Mouse (Mus musculus) T-helper 17 cell (primary cell): ENCODE results near the gene Gm15262.
"Not testable (repeated sequence)": the region's sequence is repeated elsewhere in the genome, so short reads cannot be mapped to it uniquely, and the experiment has no call there.

ENCODE experiments used
- in situ Hi-C, 2 experiments: fragments of 300-600 bp; cut with MboI, MseI; formaldehyde crosslinking; loops; 1 replicate in 1 of 2; 2 replicates in 1 of 2; pipeline ENCODE4 v1.15.1; 2025; ENCODE audit warnings: high pct_unique_total_duplicates in 2 of 2

Gene Gm15262

DNA sequence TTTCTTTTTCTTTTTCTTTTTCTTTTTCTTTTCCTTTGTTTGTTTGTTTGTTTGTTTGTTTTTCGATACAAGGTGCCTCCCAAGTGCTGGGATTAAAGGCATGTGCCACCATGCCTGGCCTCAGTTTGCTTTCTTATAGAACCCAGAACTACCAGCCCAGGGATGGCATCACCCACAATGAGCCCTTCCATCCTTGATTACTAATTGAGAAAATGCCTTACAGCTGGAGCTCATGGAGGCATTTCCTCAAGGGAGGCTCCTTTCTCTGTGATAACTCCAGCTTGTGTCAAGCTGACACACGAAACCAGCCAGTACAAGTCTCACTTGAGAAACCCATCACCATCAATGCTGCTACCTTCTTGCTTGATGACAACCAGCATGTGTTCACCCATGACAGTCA lies at the start of gene Gm15262:
TSS of gene Gm15262 (plus strand) at position 301 of the 400 bp plus-strand sequence.
- in situ Hi-C loops, result not testable (repeated sequence)

GRCm38 (mm10) chrX:161308131-161308530 lies 20.9 kb downstream of the Gm15262 start:
- in situ Hi-C loops, result no loop called here

- in situ Hi-C loops, result loop anchor here in 1 of 2 experiments (10.0 kb wide), 1 partner anchor 922 kb away; the partner anchor contains the start of gene Adgrg2
Measured at GRCm38 (mm10) chrX:161316443-161316842, 29.2 kb downstream of the Gm15262 start.

DNA sequence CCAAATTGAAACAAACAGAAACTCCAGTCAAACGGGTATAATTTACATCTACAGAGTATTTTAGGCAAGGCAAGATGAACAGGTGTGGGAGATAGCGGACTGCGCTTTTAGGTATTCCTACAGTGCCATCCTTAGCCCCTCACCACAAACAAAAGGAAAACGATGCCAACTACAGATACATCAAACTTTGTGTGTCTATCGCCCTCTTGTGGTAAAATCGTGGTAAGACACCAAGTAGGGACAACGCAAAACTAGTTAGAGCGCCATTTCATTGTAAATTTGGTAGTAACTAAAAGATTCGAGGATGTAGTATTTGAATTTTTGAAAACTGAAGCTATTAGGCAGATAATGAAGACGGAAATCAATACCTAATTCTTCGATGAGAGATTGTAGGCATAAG lies 83.7 kb downstream of the Gm15262 start:
- in situ Hi-C loops, result no loop called here

DNA sequence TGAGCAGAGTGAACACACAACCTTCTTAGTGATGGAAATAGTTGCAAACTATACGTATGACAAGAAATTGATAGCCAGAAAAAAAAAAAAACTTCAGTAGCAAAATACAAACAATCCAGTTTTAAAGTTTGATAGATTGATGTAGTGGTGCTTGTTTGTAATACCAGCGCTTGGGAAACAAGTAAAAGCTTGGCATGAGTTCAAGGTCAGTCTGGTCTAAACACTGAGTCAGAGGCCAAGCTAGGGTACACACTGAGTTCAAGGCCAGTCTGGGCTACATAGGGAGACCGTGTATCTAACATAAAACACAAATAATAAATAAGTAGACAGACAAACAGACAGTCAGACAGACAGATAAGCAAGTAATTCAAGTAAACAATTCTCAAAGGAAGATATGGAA lies 84.2 kb downstream of the Gm15262 start:
- in situ Hi-C loops, result no loop called here

- in situ Hi-C loops, result no loop called here
Measured at GRCm38 (mm10) chrX:161375568-161375967, 88.3 kb downstream of the Gm15262 start.

- in situ Hi-C loops, result no loop called here
Measured at GRCm38 (mm10) chrX:161385791-161386190, 98.5 kb downstream of the Gm15262 start.

GRCm38 (mm10) chrX:161387942-161388341 lies 100.7 kb downstream of the Gm15262 start:
- in situ Hi-C loops, result no loop called here

- in situ Hi-C loops, result loop anchor here in 1 of 2 experiments (5.0 kb wide), 1 partner anchor 423 kb away; no protein-coding TSS in a partner anchor
Measured at GRCm38 (mm10) chrX:161399110-161399509, 111.9 kb downstream of the Gm15262 start.

DNA sequence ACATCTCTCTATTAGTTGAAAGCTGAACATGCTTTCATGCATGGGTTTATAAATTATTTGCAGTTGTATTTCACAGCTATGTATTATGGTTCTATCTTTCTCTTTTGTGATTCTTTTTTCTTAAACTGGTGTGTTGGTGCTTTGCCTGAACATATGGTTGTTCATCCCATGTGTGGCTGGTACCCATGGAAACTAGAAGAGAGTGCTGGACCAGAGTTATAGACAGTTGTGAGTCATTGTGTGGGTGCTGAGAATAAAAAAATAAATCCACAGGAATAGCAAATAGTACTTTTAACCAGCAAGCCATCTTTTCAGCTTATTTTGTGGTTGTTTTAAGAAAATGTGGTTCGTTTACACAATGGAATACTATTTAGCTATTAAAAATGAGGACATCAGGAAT lies 123.9 kb downstream of the Gm15262 start:
- in situ Hi-C loops, result no loop called here
